Mouse (Mus musculus) fat pad, adult 2 months (tissue): ENCODE results near the gene Rhobtb1.

Experiments
- DNase-seq: peaks from one replicate; pipeline ENCODE4 v3.0.0-alpha.2; 2011; ENCODE audit warnings: low read depth, low spot score; ENCODE audit errors: extremely low read depth

The Rhobtb1 gene

DNA sequence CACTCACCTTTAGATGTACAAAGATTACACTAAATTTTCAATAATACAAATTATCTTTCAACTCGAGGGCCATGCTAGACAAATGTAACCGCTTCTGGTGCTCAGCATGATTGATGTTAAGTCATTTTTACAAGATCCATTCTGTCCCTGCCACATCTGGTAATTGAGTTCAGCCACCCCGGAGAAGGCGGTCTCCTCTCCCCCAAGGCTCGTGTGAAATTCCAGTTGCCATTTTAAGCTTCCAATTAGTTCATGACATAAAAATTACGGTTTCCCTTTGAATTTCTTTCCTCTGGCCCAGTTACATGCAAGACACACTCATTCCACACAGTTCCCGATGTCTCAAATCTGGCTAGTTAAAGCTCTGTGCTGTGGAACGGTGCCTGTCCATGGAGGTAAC is 162.7 kb downstream of the Rhobtb1 start:
- DNase-seq: no peak

DNA sequence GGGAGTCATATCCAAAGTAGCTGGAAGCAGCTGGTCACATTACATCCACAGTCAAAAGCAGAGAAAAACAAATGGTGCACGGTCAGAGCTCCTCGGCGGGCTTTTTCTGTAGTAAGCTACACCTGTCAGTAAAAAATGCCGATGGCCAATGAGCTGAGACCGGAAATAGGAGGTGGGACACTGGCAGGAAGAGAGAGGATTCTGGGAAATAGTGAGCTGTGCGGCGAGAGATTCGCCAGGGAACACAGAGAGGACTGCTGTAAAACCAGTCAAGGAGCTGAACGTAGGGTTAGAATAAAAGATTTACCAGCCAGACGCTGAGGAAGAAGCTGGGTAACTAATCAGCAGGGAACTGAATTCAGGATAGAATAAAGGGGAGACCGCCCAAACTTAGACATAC is 167.3 kb downstream of the Rhobtb1 start:
- DNase-seq: no peak

DNA sequence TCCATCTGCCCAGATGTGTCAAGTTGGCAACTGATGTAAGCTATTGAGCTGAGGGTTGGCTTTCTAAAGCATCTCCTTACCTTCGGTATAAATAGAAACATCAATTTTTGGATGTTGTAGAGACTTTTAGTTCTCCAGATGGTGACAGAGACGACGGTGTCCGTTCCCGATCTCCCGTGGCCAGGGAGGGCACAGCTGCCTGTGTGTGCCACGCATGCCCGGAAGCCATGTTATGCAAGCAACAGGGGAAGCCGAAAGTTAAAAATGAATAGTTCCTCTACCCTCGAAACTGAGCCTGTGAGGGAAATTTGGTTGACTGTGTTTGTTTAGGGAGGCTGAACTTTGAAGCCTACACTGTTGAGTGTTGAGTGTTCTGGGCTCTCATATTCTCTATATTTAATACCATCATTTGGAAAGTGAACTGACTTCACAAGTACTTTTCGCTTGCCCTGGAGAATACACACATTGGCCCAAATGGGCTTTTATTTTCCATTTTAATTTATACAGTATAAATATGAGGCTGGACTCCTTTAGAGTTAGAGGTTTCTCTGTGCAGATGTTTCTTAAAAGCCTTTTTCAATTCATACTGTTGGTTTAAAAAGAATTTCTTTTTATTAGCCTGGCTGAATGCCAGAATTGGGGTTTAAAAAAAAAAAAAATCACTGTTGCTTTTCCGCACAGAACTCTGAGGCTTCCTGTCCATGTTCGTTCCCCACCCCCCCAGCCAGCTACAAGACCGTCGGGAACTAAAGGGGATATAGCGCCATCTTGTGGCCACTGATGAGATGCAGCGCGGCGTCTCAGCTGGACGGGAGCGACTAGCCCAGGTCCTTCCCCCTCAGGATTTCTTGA is 169.7 kb downstream of the Rhobtb1 start:
- DNase-seq: no peak

DNA sequence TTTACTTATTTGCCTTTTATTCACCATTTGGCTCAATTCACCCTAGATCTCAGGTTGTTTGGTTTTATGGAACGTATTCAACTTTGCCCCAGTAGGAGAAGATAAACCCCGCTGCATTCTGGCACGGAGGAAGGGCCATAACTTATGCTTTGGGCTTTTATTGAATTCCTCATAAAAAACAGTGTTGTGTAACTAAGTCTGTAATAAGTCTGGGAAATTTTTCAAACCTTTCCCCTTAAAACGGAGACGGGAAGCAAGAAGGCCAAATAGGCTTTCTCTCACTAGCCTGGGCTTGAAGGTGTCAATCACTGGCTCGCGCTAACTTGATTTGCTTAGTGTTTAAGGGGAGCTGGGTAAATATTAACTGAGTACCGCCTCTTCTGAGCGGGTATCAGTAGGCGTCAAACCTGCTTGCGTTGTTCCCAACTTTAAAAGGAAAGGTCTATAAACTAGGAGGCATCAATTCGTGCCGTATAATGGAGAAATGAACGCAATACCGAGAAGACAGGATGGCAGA is 170.3 kb downstream of the Rhobtb1 start:
- no peak for DNase-seq

DNA sequence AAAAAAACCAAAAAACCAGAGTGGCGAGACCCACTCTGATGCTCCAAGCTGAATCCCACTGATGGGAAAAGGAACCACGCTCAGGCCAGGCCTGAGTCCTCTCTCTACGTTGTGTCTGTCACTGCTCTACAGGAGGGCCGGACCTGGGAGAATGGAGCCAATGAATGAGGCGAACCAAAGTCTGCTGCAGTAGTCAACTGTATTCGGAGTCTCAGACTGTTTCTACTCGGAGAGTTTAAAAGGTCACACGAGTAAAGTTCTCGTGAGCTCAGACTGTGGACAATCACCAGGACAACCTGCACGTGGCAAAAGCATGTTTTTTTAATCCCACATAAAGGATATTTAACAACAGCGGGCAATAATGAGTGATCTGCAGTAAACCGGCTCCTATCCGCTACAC is 172.8 kb downstream of the Rhobtb1 start:
- no peak for DNase-seq

DNA sequence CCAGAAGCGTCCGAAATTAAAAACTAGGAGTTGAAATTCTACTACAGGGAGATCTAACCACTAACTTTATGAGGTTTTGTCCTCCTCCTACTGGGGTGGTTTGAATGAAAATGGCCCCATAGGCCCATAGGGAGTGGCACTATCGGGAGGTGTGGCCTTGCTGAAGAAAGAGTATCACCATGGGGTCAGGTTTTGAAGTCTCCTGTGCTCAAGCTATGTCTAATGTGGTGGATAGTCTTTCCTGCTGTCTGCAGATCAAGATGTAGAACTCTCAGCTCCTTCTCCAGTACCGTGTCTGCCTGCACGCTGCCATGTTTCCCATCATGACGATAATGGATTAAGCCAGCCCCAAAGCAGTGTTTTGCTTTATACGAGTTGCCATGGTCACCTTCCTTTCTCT is 173.6 kb downstream of the Rhobtb1 start:
- no peak for DNase-seq

DNA sequence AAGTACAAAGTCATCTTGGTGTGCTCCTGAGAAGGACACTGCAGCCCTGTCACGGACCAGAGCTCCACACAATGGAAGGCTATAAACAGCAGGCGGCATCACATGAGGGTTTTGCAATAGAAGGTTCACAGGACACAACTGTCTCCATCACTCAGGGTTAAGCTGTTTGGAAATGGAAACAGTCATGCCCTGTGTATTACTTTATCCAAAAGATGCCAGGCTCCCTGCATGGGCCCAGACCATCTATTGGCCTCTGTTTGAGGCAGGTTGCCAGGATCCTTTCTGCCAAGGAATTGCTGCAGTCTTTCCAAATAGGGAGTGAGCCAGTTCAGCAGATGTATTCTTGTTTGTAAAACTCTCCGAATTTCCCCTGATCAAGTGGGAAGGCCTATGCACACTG is 175.2 kb downstream of the Rhobtb1 start:
- no peak for DNase-seq

DNA sequence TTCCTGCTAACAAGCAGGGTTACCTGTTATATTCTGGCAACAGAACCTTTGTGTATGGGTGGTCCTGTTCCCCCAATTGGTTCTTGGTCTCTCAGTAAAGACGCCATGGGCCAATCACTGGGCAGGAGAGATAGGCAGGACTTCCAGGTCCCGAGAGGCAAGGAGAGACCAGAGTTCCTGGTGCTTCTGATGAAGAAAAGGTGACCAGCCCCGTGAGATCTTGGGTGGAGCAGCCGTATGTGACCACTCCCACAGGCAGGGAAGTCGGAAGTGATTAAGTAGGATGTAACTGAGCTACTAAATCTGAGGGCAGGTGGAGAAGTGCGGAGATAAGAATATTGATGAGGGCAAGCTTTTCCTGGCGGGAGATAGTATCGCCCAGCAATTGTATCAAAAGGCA is 176.1 kb downstream of the Rhobtb1 start:
- no peak for DNase-seq

DNA sequence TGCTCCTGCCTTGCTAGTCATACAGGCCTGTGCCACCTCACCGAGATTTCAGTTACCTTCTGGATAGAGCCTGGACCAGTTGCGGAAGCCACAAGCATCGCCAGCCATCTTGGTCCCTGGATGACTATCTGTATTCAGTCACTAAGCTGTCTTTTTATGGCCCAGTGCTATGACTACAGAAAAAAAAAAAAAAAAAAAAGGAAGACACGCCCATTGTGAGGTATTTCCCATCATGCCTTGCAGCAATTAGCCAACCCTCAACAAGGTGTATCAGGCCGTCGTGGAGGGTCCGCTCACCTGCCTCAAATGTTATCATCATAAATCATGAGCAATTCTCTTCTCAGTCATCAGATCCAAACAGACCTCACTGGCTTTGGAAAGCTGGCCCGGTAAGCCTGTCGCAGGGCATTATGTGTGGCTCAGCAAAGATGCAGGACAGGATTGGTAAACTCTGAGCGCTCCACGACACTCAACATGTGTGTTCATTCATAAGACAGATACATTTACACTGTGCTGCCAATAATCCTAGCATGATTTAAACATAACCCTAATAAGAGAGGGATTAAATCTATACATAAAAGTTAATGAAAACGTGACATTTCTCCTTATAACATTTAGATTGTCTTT is 176.9 kb downstream of the Rhobtb1 start:
- no peak for DNase-seq

DNA sequence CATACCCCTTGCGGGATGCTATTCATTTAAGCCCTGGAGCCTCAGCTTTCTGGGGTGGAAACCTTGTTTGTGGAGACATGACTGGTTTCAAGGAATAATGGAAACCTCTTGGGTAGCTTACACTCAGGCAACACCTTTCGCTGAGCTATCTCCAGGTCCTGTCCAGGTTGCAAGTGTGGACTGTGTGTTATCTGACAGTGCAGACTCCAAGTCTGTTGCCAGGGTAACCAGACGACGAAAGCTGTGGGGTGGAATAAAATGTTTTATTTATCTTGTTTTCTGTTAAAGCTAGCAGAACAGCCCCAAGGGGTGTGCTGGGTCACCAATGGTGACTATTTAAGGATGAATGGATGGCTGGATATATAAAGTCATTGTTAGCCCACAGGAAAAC is 177.4 kb downstream of the Rhobtb1 start:
- DNase-seq: no peak

DNA sequence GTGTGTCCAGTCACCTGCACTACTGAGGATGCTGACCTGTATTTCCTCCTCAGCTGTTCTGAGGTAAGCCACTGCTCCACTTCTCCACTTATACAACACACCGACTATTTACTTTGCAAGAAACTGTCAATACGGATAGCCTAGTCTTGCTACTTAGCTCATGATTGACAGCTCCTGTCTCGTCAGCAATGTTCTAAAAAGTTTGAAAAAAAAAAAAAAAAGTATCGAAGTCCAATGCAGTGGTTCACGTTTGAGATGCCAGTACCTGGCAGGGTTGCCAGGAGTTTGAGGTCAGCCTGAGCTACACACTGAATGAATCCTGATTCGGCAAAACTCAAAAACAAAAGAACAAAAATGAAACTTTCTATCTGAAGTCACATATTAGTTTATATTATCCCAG is 180.0 kb downstream of the Rhobtb1 start:
- DNase-seq: no peak

DNA sequence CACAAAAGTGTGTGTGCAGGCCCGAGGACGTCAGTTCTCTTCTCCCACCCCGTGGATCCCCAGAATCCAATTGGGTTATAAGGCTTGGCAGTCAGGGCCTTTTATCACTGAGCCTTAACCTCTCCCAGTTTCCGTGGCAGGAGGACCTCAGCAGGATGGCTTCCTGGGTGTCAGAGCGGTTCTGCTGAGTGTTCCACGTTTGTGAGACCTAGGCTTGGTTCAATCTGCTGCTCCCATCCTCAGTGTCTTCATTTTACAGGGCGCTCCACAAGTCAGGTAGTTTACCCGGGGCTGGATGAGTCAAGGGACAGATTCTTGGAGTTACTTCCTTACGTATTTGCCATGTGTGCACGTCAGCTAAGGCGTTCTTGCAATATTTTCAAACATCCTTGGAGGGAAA is 182.0 kb downstream of the Rhobtb1 start:
- no peak for DNase-seq

DNA sequence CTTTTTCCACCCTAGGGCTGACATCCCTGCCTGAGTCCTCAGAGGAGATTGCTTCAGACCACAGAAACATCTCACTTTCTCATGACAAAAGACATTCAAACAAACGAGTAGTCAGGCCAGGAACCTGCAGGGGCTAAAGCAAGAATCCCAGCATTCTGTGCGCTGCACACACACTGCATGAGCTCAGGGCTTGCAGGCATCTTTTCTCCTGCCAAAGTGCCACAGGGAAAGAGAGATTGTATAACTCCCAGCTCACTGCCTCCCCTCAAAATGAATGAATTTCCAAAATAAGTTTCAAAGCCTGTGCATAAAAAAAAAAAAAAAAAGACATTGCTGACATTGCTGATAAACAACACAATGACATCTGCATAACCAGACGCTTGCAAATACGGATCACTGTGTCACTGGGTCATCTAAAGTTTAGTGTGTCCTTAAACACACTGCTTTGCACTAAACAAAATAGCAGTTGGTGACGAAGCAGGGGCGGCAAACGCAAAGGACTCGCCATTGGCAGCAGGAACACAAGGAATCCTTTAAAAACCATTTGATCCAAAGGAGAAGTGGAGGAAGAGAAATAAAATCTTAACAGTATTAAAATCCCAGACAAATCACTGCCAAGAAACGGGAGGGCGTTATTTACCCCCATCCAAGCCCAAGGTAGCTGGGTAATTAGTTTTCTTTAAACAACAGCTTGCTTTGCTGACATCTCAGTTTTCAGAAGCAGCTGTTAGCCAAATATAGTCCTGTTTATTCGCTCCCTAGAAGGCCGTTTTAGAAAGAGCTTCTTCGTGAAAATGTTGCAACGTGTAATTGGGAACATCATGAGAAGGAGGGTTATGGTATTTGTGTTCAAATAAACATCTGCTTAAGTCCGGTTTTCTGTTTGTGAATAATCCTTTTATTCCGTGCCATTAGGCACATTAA is 183.3 kb downstream of the Rhobtb1 start:
- DNase-seq: no peak

DNA sequence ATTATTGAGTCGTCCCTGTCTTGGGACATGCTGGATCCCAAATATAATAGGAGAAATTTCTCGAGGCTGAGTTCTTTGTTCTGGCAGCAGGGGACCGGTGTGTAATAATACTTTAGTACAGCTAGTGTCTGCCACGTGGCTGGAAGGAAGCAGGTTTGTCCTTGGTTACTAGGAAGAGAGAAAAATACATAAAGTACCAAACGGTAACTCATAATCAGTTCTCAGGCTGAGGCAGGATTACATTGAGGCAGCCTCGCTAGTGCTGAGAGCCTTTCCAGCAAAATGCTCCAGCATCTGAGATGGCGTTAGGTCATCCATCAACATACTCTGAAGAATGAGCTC is 183.9 kb downstream of the Rhobtb1 start:
- no peak for DNase-seq

DNA sequence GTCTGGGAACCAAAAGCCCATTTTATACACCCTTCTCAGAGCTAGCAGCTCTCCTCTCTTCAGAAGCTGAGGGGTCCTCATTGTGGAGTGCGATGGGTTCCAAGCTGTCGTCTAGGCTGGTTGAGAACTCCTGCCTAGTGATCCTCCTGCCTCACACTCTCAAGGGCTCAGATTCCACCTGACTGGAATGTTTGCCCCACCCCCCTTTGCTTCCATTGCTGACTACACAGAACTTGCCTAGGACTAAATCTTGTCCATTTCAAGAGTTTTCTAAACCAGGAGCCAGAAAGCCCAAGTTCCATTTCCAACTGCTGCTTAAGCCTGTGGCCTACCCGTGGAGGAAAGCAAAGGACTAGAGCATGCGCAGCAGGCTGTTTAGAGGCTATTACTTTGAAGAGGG is 184.4 kb downstream of the Rhobtb1 start:
- no peak for DNase-seq

DNA sequence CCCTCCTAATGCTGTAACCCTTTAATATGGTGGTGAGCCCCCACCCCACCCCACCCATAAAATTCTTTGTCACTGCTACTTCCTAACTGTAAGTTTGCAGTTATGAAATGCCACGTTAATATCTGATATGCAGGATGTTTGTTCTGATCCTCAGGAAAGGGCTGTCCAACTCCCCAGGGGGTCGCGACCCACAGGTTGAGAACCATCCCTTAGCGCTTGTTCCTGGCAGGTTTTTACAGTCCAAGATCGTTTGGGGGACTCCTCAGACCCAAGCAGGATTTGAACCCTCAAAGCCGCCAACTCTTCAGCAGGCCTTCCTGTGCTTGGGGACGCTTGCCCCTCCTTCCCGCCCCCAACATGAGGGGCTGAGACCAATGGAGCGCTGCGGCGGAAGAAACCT is 185.0 kb downstream of the Rhobtb1 start:
- DNase-seq: no peak

DNA sequence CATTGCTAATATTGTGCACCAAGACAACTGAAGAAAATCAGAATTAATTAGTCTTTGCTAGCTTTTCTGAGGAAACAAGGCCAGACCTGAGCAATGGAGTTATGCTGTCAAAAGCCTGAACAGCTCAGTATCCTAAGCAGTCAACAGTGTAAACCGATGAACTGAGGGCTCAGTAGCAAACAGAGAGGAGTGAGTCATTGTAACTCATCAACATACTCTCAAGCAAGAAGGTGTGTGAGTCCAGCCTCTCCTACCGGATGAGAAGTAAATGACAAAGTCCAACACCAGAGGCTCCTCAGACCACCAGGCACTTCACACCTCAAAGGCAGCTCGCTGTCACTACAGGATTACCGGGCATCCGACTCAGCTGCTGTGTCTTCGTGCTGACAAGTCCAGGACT is 188.8 kb downstream of the Rhobtb1 start:
- DNase-seq: no peak
